Mouse (Mus musculus): Measurements from ENCODE around the gene Gm436. TPM values are rescaled to one million over a fixed set of nuclear protein-coding genes. Genes with fewer than 3 reads are reported as not detected.

Gm436 gene
- not detected for polyA plus RNA-seq (2012; fragmentation: generic; extraction: Trizol)

DNA sequence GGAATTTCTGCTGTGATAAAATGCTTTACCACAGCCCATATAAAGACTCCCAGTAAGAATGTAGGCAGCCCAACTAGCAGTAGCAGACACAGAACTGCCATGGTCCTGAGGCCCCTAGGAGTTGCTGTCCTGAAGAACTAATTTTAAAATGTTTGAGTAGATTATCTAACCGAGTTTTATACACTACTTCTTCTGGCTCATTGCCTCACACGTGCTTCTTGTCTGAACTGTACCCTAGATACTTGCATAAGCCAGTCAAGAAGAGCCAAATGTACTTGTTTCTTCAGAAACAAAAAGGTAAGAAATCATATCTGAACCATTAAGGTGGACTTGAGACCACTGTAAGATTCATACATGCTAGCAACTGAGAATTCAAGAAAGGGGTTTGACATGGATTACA lies at the start of gene Gm436:
Gene Gm436, minus strand, starts transcription at position 101 of the 400 bp plus-strand sequence.

GRCm38 (mm10) chr4:144721304-144721703 lies 35.1 kb upstream of the Gm436 start, which contains the start of gene Gm13178:
Gene Gm13178 (minus strand): TSS chr4:144721404.

Other genes with a start within 250 kb of the Gm436 start
- not detected for gene 1700012P22Rik, start 247.6 kb downstream of the Gm436 start, polyA plus RNA-seq (2012; fragmentation: generic; extraction: Trizol)
- not detected for gene Gm9944, start 233.1 kb downstream of the Gm436 start, polyA plus RNA-seq (2012; fragmentation: generic; extraction: Trizol)
- not detected for gene Aadacl3, start 222.6 kb downstream of the Gm436 start, polyA plus RNA-seq (2012; fragmentation: generic; extraction: Trizol)
- gene 9430007A20Rik, start 166.5 kb downstream of the Gm436 start, polyA plus RNA-seq (2012; fragmentation: generic; extraction: Trizol), result not detected
- gene Gm13124, start 121.2 kb downstream of the Gm436 start, polyA plus RNA-seq (2012; fragmentation: generic; extraction: Trizol), result not detected
- gene Aadacl4, start 72.7 kb downstream of the Gm436 start, polyA plus RNA-seq (2012; fragmentation: generic; extraction: Trizol), result not detected
- not detected for gene Gm13178, start 35.0 kb upstream of the Gm436 start, polyA plus RNA-seq (2012; fragmentation: generic; extraction: Trizol)
- not detected for gene Gm438, start 100.2 kb upstream of the Gm436 start, polyA plus RNA-seq (2012; fragmentation: generic; extraction: Trizol)
- 1 to 10 TPM in 1 of 2 experiments, under 1 TPM in 1; 0.18 to 4.6 TPM for gene Dhrs3, start 206.5 kb upstream of the Gm436 start, polyA plus RNA-seq (2012; fragmentation: generic; extraction: Trizol)